Mouse (Mus musculus) adrenal gland, postnatal 14 days (tissue): Measurements from ENCODE around the gene Selenbp1. TPM values are rescaled to one million over a fixed set of nuclear protein-coding genes. Genes with fewer than 3 reads are reported as not detected.

Experiments
- DNase-seq: peaks from one replicate; pipeline ENCODE4 v3.0.0; 2021; ENCODE audit warnings: mixed read lengths
- total RNA-seq: library from RNA; stranded (reverse); gene quantifications from 2 replicates; pipeline ENCODE4 v1.2.3, GENCODE M21; 2021

The Selenbp1 gene
- total RNA-seq, 1 experiment from 2014 or later: 87.5 TPM

- DNase-seq: peak; percentile 93
Observed at GRCm38 (mm10) chr3:94974528-94975422, 41.9 kb downstream of the Selenbp1 start, which contains the start of gene Pi4kb. Gene Pi4kb, plus strand, starts transcription at chr3:94974731.

- DNase-seq: no peak
Observed at GRCm38 (mm10) chr3:94984312-94984711, 51.5 kb downstream of the Selenbp1 start.

GRCm38 (mm10) chr3:94985513-94985912, 52.7 kb downstream of the Selenbp1 start:
- no peak for DNase-seq

GRCm38 (mm10) chr3:94987578-94987977, 54.7 kb downstream of the Selenbp1 start:
- DNase-seq: peak; percentile 82

- DNase-seq: no peak
Observed at GRCm38 (mm10) chr3:94989159-94989761, 56.4 kb downstream of the Selenbp1 start.

Other genes starting within 250 kb of the Selenbp1 start
- 17.3 and 89.6 TPM in 2 replicates for gene Selenbp2, start 239.5 kb upstream of the Selenbp1 start, total RNA-seq
- gene Cgn, start 146.6 kb upstream of the Selenbp1 start, total RNA-seq: 2.0 and 3.3 TPM in 2 replicates
- 29.1 and 31.4 TPM in 2 replicates for gene Pogz, start 95.5 kb upstream of the Selenbp1 start, total RNA-seq
- 262 and 280 TPM in 2 replicates for gene Psmb4, start 46.1 kb upstream of the Selenbp1 start, total RNA-seq
- gene Rfx5, start 21.0 kb downstream of the Selenbp1 start, total RNA-seq: 22.4 and 26.9 TPM in 2 replicates
- 40.5 and 46.3 TPM in 2 replicates for gene Pi4kb, start 41.7 kb downstream of the Selenbp1 start, total RNA-seq
- 30.9 and 33.2 TPM in 2 replicates for gene Zfp687, start 82.4 kb downstream of the Selenbp1 start, total RNA-seq
- gene Psmd4, start 109.6 kb downstream of the Selenbp1 start, total RNA-seq: 218 and 243 TPM in 2 replicates
- 42.9 and 43.8 TPM in 2 replicates for gene Pip5k1a, start 173.9 kb downstream of the Selenbp1 start, total RNA-seq
- 56.6 and 62.8 TPM in 2 replicates for gene Vps72, start 178.0 kb downstream of the Selenbp1 start, total RNA-seq
- gene Tmod4, start 191.4 kb downstream of the Selenbp1 start, total RNA-seq: 1.4 TPM in 1 of 2 replicates, not detected in the other
- gene Scnm1, start 201.0 kb downstream of the Selenbp1 start, total RNA-seq: 39.8 and 43.6 TPM in 2 replicates
- gene Lysmd1, start 201.0 kb downstream of the Selenbp1 start, total RNA-seq: 9.0 and 11.3 TPM in 2 replicates
- gene Tnfaip8l2, start 209.3 kb downstream of the Selenbp1 start, total RNA-seq: 1.7 and 7.8 TPM in 2 replicates
- 2.8 and 5.4 TPM in 2 replicates for gene Sema6c, start 227.4 kb downstream of the Selenbp1 start, total RNA-seq